Mouse (Mus musculus) heart, embryonic 14.5 days (tissue): ENCODE measurements around the gene Scarf1. TPM values are rescaled to one million over a fixed set of nuclear protein-coding genes. Genes with fewer than 3 reads are reported as not detected.
A peak's percentile ranks its signal among the peaks of the same experiment; 100 is the strongest.

ENCODE experiments used
- ATAC-seq: fragments of 200-750 bp; cut with Nextera tagmentation; 2 replicates; pipeline ENCODE4 v1.8.0; 2017; ENCODE audit warnings: low read depth, moderate TSS enrichment; ENCODE audit not compliant: insufficient number of reproducible peaks, insufficient read depth, low FRiP score
- H3K27ac ChIP-seq, 2 experiments: fragments of 200-500 bp in 1 of 2; fragments of 300-500 bp in 1 of 2; sonication (generic) in 1 of 2; replicated peaks in 1 of 2; 2 replicates each; pipeline ENCODE4 v1.5.1; 2012 to 2014; ENCODE audit warnings: low read depth in 2 of 2, low read length in 2 of 2, control low read depth in 1 of 2, mild to moderate bottlenecking in 1 of 2, mixed read lengths in 1 of 2; ENCODE audit not compliant: control insufficient read depth in 1 of 2, insufficient read depth in 1 of 2
- H3K27me3 ChIP-seq: fragments of 300-500 bp; sonication (generic); 2 replicates; pipeline ENCODE4 v1.6.1; 2014; ENCODE audit warnings: mild to moderate bottlenecking, low read length, control low read depth; ENCODE audit not compliant: control insufficient read depth, insufficient read depth
- H3K36me3 ChIP-seq: fragments of 300-500 bp; sonication (generic); 2 replicates; pipeline ENCODE4 v1.6.1; 2014; ENCODE audit warnings: mild to moderate bottlenecking, control low read depth, low read length, mixed read lengths; ENCODE audit not compliant: control insufficient read depth, insufficient read depth
- H3K4me1 ChIP-seq, 2 experiments: fragments of 200-500 bp in 1 of 2; fragments of 300-500 bp in 1 of 2; sonication (generic) in 1 of 2; 2 replicates each; pipeline ENCODE4 v1.6.1; 2012 to 2014; ENCODE audit warnings: low read length in 2 of 2, control low read depth in 1 of 2, mixed read lengths in 1 of 2; ENCODE audit not compliant: control insufficient read depth in 2 of 2, insufficient read depth in 2 of 2
- H3K4me2 ChIP-seq: fragments of 300-500 bp; sonication (generic); 2 replicates; pipeline ENCODE4 v1.6.1; 2014; ENCODE audit warnings: mild to moderate bottlenecking, low read length
- H3K4me3 ChIP-seq, 2 experiments: fragments of 200-500 bp in 1 of 2; fragments of 300-500 bp in 1 of 2; sonication (generic) in 1 of 2; 2 replicates each; pipeline ENCODE4 v1.5.1; 2012 to 2014; ENCODE audit warnings: low read length in 2 of 2, mild to moderate bottlenecking in 2 of 2, control low read depth in 1 of 2, low read depth in 1 of 2, moderate library complexity in 1 of 2; ENCODE audit not compliant: control insufficient read depth in 1 of 2, insufficient read depth in 1 of 2
- H3K9ac ChIP-seq: fragments of 300-500 bp; sonication (generic); 2 replicates; pipeline ENCODE4 v1.6.1; 2014; ENCODE audit warnings: mild to moderate bottlenecking, low read length
- H3K9me3 ChIP-seq: fragments of 300-500 bp; sonication (generic); 2 replicates; pipeline ENCODE4 v1.6.1; 2016; ENCODE audit warnings: low read length, control low read depth; ENCODE audit not compliant: control insufficient read depth
- WGBS: fragments of 180-500 bp; shearing (Covaris S2); extraction: QIAGEN DNeasy Blood & Tissue Kit; methylation state at CpG from one replicate; pipeline ENCODE4 v1.1.7; 2014; 5-methylcytosine and 5-hydroxymethylcytosine counted together
- polyA plus RNA-seq: library from polyadenylated mRNA; unstranded; fragments of >200 nt; fragmentation: Nextera tagmentation; extraction: Ambion mirVana; gene quantifications from 2 replicates; pipeline ENCODE4 v1.2.1, GENCODE M21; 2014

Gene Scarf1
- polyA plus RNA-seq, 1 experiment from 2014 or later: 11.3 TPM

DNA sequence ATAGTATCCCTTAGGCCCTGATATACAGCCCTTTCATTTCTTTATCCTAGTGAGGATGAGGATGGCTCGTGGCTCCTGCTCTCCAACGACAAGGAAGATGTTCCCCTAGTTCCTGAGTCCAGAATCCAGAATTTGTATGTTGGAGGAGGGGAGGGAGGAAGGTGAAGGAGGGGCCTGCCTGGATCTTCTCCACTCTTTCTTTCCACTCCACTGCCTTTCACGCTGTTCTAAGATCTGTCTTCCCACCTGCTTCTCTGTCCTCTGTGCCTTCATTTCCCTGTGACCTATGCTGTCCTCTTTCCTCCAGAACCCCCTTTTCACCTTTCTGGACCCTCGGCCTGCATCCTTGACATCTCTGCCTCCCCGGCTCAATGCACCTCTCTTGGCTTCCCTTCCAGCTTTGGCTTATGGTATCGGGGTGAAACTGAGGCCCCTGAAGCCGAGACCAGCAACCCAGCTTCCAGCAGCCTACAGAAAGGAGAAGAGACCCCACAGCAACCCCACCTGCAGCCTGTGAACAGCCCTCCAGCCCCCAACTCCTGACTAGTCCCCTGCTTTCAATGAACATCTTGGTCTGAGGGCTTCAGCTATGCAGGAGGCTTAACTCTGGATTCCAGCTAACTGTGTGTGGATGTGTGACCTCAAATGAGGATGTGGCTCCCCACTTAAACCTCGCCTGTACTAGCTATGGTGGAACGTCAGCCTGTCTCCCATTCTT is 880 bp upstream of the Scarf1 start:
- Histone ChIP-seq H3K4me1 (peaks cover 13 to 14% of the 10 kb centered on the region in 2 experiments), H3K4me2 (no peak overlapping the region), H3K27me3 (no peaks in the 10 kb centered on the region), H3K27ac (peak overlapping the region in 1 of 2 experiments; percentile 33; a peak in 1 of 4 replicates), H3K9me3 (no peaks in the 10 kb centered on the region), H3K9ac (no peak overlapping the region), H3K4me3 (no peak overlapping the region), H3K36me3 (peaks cover 24% of the 10 kb centered on the region)
- no peak for ATAC-seq
- 72% methylated on average over 9 of the region's 9 CpGs for WGBS

DNA sequence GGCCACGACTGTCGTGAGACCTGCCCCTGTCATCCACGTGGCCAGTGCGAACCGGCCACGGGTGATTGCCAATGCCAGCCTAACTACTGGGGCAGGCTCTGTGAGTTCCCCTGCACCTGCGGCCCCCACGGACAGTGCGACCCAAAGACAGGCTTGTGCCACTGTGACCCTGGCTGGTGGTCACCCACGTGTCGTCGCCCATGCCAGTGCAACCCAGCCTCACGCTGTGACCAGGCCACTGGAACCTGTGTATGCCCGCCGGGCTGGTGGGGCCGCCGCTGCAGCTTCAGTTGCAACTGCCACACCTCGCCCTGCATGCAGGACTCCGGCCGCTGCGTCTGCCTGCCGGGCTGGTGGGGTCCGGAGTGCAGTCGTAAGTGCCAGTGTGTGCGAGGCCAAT is 1.8 kb downstream of the Scarf1 start:
- H3K4me1 ChIP-seq: 0 out of 4 replicates have a peak, but pooled peaks cover 0 to 5% of the 10 kb centered on the region in 2 experiments
- H3K36me3 ChIP-seq: peaks cover 4% of the 10 kb centered on the region; the same call in 1 of the 2 replicates
- 90% methylated on average over 25 of the region's 25 CpGs for WGBS
- H3K4me3 ChIP-seq: no peak overlapping the region
- no peaks in the 10 kb centered on the region for H3K9me3 ChIP-seq
- H3K4me2 ChIP-seq: no peak overlapping the region
- H3K27me3 ChIP-seq: no peaks in the 10 kb centered on the region
- ATAC-seq: no peak
- no peak overlapping the region for H3K9ac ChIP-seq
- no peak overlapping the region for H3K27ac ChIP-seq

DNA sequence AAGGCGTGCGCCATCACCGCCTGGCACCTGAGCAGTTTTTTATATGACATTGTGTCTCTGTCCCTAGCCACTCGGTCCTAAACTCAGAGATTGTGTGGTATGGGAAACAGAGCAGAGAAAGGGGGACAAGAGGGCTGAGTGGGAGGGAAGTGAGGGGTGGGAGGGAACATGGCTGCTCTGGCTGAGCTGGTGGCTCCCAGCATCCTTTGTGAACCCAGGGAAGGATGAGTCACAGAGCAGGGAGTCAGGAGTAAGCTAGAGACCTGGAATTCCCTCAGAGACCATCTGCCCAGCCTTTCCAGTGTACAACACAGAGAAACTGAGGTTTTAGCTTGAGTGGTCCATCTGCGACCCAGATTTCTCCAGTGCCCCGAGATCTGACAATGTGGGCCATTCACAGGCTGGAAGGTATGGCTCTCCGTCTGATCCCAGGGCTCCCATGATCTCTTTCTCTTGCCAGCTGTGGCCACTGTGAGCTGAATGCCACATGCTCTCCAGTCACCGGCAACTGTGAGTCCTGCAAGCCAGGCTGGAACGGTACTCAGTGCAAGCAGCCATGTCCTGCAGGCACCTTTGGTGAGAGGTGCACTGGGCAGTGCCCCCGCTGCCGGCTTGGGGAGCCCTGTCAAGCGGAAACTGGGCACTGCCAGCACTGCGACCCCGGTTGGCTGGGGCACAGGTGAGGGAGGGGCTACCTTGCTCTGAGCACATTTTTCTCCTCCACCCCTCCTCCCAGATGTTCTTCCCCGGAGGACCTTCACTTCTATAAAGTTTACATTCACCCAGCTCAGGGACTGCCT is 6.7 kb downstream of the Scarf1 start:
- Histone ChIP-seq H3K36me3 (peaks cover 4% of the 10 kb centered on the region; the same call in 1 of the 2 replicates), H3K9ac (no peak overlapping the region), H3K9me3 (no peaks in the 10 kb centered on the region), H3K4me1 (no peaks in the 10 kb centered on the region), H3K27ac (no peak overlapping the region), H3K4me2 (no peak overlapping the region), H3K4me3 (no peak overlapping the region), H3K27me3 (no peaks in the 10 kb centered on the region)
- ATAC-seq: no peak
- WGBS: 80% methylated on average over 15 of the region's 15 CpGs

DNA sequence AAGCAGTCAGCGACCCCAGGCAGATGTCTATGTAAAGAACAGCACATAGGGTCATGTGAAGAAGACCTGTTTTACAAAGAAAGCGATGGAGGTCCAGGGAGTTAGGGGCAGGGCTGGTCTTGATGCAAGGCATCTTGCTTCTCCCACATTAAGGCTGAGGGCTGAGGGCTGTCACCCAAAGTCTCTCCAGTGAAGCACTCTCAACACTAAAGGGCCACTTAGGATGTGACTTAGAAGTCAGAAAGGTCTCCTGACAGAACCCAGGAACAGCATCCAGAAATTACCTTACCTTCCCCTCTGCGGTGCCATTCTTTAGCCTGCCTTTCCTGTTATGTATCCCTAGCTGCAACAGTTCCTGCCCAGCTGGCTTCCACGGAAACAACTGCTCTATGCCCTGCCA is 8.3 kb downstream of the Scarf1 start:
- no peak for ATAC-seq
- H3K27ac ChIP-seq: no peak overlapping the region
- H3K4me2 ChIP-seq: no peak overlapping the region
- no peak overlapping the region for H3K4me3 ChIP-seq
- H3K4me1 ChIP-seq: no peaks in the 10 kb centered on the region
- no peaks in the 10 kb centered on the region for H3K27me3 ChIP-seq
- no peaks in the 10 kb centered on the region for H3K9me3 ChIP-seq
- peaks cover 1% of the 10 kb centered on the region; the same call in 1 of the 2 replicates for H3K36me3 ChIP-seq
- H3K9ac ChIP-seq: no peak overlapping the region
- 87% methylated on average over 4 of the region's 4 CpGs for WGBS

DNA sequence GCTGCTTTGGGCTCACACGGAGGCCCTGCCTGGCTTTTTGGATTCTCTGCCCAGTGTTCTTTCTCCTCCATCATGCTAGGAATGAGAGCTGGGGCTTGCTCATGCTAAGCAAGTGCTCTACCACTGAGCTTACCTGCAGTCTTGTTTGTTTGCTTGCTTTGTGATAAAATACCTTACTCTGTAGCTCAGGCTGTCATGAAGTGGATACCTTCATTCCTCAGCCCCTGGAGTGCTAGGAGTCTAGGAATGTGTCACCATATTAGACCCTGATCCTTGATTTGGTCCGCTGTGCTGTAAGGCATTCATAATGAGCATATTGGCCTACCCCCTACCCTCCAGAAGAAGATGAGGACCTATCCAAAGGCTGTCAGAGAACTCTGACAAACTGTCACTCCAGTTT is 9.5 kb downstream of the Scarf1 start:
- H3K36me3 ChIP-seq: no peaks in the 10 kb centered on the region
- no peak overlapping the region for H3K9ac ChIP-seq
- WGBS: 79% methylated on average over 2 of the region's 2 CpGs
- H3K27ac ChIP-seq: no peak overlapping the region
- no peaks in the 10 kb centered on the region for H3K27me3 ChIP-seq
- ATAC-seq: no peak
- H3K4me3 ChIP-seq: no peak overlapping the region
- H3K4me2 ChIP-seq: no peak overlapping the region
- no peaks in the 10 kb centered on the region for H3K4me1 ChIP-seq
- no peaks in the 10 kb centered on the region for H3K9me3 ChIP-seq

DNA sequence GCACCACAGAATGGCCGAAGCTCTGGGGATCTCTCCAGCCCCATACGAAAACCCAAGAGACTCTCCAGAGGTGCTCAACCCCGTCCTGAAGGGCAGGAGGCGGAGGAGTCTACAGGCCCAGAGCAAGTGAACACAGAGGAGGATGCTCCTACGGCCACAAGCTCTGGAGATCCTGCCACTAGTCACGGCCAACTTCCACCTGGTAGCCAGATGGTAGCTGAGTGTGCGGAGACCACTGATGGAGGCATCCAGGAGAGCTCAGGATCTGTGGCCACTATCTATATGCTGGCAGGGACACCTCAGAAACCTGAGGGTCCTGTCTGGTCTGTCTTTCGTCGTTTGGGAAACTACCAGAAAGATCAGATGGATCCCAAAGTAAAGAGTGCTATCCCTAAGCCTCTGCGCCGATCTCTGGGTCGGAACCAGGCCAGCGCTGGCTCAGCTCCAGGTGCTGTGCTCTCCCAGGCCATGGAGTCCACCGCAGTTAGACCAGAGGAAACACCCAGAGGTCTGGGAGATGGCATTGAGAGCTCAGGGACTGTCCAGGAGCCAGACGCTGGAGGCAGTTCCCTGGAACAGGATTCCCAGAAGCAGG is 12.3 kb downstream of the Scarf1 start:
- no peak for ATAC-seq
- Histone ChIP-seq H3K4me3 (no peak overlapping the region), H3K27ac (no peak overlapping the region), H3K27me3 (no peaks in the 10 kb centered on the region), H3K4me1 (0 out of 4 replicates have a peak, but pooled peaks cover 0 to under 1% of the 10 kb centered on the region in 2 experiments), H3K36me3 (no peaks in the 10 kb centered on the region), H3K4me2 (no peak overlapping the region), H3K9me3 (no peaks in the 10 kb centered on the region), H3K9ac (no peak overlapping the region)
- 86% methylated on average over 15 of the region's 15 CpGs for WGBS

DNA sequence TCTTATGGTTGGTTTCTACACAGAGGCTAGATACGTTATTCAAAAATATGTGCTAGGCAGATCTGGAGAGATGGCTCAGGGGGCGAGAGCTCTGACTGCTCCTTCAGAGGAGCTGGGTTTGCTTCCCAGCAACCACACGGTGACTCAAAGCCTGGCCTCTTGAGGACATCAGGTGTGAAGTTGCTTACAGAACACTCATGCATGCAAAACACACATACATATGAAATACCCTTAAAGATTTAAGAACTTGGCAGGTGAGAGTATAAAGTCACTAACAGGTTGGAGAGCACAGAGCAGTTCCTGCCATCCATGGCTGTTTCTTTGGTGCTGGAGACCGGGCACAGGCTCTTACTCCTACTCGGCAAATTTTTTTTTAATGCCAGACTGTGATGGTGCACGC is 13.6 kb downstream of the Scarf1 start:
- Histone ChIP-seq H3K36me3 (no peaks in the 10 kb centered on the region), H3K9me3 (no peaks in the 10 kb centered on the region), H3K4me3 (no peak overlapping the region), H3K4me2 (no peak overlapping the region), H3K27me3 (no peaks in the 10 kb centered on the region), H3K9ac (no peak overlapping the region), H3K4me1 (0 out of 4 replicates have a peak, but pooled peaks cover 0 to 4% of the 10 kb centered on the region in 2 experiments), H3K27ac (no peak overlapping the region)
- 81% methylated on average over 6 of the region's 6 CpGs for WGBS
- ATAC-seq: no peak
